Mouse (Mus musculus) monocyte, adult 5-6 weeks (primary cell): Measurements from ENCODE around the gene Dusp27. TPM values are rescaled to one million over a fixed set of nuclear protein-coding genes. Genes with fewer than 3 reads are reported as not detected.

Source experiments
- ATAC-seq: fragments of 153-309, 156-312 bp; replicated peaks from 2 replicates; pipeline ENCODE4 v1.8.0; 2017; ENCODE audit warnings: mild to moderate bottlenecking; ENCODE audit not compliant: low TSS enrichment, insufficient number of reproducible peaks, severe bottlenecking, poor library complexity, low FRiP score
- total RNA-seq: library from RNA; stranded (forward); fragments of 200-1000, 200-491, 200-594 nt; gene quantifications from 3 replicates; pipeline ENCODE4 v1.2.3, GENCODE M21; 2017

The Dusp27 gene
- total RNA-seq, 1 experiment from 2014 or later = not detected

DNA sequence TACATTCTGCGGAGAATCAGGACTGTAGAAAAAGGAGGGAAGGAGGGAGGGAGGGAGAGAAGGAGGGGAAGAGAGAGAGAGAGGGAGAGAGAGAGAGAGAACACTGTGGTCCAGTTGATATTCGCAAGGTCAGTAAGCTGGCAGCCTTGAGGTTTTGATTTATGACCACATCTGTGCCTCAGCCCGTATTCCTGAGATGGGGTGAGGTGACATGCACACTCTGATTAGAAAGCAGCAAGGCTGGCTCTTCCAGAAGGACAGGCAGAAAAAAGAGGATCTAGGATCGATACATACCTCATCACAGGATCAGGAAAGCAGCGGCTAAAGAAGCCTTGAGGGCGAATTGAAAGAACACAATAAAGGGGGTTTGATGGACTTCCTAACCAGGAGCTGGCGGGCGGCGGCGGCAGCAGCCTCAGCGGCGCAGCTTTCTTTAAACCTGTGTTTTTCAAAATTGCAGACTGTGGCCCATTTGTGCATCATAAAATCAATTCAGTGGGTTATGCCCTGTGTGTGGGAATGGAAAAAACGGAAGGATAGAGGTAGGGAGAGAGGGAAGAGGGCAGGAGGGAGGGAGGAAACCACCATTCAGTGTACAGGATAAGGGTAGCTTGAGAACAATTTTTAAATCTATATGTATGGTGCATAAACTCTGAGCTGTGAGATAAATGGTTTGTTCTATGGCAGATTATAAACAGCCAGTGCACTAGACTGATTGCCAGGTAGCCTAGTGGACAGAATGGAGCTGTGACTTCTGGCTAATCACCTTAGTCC, 9.7 kb downstream of the Dusp27 start:
- no peak for ATAC-seq

DNA sequence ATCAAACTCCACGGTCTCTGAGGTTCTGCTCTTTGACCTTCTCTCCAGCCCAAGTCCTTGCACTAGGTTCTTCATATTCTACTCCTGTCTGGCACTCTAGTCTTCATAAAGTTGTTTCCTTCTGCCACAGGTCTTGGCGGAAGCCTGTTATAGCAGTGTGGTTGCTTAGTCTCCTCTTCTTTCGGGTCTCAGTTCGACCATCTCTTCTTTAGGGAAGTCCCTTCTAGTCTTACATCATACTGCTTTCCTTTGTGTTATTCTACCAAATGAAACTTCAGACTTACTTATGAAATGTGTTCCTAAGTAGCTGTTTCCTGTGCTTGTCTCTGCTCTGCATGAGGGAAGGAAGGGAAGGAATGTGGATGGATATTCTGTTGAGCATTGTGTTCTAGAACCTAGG, 12.0 kb downstream of the Dusp27 start:
- ATAC-seq = no peak

DNA sequence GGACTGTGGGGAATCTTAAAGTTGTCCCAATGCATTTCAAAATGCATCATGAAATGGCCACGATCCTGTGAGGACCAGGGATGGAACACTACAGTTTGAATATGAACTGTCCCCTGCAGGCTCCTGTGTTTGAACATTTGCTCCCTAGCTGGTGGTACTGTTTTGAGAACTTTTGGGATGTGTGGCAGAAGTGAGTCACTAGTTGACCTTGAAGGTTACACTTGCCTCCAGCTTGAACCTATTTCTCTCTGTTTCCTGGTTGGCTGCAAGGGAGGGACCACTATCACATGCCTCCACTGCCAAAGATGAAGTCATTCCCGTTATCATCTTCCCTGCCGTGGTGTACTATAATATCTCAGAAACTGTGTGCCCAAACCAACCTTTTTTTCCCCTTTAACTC, 12.7 kb downstream of the Dusp27 start:
- ATAC-seq = no peak

DNA sequence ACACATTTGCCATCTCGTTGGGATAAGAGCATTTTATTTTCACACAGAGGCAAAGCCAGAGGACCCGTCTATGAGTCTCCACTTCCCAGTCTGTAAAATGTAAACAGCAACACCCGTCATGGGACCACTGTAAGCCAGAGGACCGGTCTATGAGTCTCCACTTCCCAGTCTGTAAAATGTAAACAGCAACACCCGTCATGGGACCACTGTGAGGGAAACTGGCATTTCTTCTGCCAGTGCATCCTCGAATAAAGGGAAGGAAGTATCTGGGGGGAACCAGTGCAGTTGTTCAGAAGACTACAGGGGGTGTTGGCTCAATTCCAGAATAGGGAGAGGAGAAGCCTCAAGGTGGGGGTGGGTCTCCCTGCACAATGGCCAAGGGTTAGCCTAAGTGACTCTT, 22.3 kb downstream of the Dusp27 start:
- no peak for ATAC-seq

DNA sequence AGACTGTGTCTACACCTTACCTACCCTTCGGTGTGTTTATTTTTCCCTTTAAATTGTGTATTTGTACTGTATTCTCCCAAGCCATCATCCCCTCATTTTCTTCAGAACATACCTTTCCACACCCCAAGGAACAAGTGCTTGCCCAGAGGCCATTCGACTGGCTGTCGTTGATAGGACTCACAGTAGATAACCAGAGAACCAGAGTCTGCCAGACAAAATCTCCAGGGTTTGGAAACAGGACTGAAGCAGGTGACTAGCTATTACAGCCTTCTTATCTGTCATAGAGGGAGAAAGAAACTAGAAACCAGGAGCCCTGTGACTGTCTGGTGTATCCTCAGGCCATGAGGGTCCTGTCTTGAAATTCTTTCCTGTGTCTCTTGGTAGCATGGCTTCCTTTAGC, 22.9 kb downstream of the Dusp27 start:
- no peak for ATAC-seq

DNA sequence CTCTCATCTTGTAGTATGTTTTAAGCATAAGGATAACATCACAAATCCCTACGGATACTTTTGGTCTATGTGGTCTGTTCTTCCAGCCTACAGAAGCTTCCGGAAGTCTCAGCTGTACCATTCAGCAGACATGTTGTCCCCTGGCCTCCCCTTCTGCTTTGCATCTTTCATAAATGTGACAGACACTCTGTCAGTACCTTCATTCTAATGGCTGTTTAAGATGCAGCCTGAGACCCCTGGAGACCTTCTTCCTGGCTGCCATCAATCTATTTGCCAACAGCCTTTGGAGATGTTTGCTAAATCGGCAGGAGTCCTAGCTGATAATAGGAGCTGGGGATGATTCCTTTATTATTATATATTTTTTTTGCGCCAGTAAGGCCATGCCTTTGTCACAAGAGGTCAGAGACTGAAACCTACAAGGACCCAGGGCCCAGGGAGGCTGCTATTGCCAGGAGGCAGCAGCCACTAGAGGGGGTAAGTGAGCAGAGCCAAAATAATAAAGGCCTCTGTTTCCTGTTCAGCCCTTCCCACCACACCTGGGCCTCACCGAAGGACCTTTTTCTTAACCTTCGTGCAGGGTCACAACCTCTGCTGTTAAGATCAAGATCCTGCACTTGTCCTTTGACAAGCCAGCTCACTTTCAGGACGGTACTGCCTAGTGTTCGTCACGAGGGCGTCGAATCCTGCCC, 24.7 kb downstream of the Dusp27 start:
- peak; percentile 38; the same call in 1 of the 2 replicates for ATAC-seq

DNA sequence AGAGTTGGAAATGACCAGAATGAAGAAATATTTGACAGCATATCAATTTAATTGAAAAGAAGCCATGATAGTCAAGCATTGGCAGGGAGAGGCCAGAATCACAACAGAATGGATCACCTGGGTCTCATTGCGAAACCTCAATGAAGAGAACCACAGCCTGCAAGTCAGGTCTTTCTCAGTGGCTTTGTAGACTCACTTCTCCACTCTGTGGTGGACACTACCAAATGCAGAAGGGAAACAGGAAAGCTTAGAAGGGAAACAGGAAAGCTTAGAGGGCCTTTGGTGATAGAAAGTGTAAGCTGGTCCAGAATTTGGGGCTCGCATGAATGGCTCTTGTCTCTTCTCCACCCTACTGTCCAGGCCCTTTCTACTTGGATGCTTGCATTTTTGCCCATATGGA, 29.6 kb downstream of the Dusp27 start:
- no peak for ATAC-seq

DNA sequence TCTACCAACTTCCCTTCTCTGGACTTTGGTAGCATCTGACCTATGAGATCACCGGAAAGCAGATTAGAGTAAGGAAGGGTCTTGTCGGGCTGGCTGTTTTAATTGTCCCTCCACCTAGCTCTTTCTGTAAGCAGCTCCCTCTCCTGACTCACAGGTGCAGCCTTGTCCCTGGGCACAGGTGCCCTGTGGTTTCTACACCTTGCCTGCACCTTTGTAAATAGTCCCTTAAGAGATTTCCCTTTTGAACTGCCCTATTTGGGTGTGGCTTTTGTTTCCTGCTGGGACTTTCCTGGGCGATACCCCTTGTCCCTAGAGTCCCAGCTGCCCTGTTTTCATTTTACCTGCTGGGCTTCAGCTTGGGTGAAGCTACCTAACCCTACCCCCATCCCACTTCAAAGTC, 33.3 kb downstream of the Dusp27 start:
- ATAC-seq = no peak

DNA sequence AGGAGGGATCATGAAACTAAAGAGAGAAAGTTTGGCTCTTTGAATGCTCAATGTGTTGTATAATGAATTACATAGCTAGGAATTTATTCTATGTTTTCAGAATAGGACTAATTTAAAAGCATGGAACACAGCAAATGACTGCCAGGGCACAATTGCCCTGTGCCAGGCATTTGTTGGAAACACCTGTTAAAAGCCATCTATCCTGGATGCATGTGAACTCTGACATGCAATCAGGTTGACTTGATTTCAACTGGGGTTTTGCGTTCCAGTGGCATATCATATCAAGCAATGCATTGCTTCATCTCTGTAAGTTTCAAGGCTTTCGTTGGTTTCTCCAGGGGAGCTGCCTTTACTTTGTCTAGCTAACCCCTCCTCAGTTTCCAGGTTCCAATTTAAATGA, 37.4 kb downstream of the Dusp27 start:
- no peak for ATAC-seq

DNA sequence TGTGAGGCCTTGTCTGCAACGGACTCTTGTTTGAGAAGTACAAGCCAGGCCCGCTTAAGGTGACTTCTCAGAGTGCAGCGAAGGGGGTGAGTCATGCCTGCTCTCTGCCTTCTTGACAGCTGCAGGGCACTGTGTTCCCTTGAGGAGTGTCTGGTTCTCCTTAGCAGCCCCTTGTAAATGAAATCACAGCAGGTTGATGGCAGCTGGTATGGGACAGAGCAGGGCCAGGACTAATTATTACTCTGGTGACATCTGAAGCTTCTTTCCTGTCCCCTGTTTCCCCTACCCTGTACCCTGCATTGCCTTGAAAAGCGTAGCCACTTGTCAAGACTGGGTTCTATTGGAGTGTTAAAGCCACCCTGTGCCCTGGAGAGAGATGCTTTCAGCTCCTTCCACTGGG, 38.0 kb downstream of the Dusp27 start:
- no peak for ATAC-seq

DNA sequence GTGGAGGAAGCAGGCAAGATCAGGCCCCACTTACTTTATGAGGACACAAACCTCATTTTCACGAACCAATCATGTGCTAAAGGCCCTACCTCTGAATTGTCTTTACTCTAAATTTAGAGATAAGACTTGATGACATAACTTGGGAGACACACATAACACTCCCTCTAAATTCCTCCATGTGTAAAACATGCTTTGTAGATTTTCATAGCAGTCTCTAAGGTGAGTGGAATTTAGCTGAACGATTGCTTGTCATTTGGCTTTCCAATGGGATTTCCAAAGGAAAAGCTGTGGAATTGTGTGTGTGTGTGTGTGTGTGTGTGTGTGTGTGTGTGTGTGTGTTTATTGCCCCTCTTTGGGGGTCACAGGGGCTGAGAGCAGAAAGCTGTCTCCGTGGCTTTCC, 38.4 kb downstream of the Dusp27 start:
- ATAC-seq = no peak

DNA sequence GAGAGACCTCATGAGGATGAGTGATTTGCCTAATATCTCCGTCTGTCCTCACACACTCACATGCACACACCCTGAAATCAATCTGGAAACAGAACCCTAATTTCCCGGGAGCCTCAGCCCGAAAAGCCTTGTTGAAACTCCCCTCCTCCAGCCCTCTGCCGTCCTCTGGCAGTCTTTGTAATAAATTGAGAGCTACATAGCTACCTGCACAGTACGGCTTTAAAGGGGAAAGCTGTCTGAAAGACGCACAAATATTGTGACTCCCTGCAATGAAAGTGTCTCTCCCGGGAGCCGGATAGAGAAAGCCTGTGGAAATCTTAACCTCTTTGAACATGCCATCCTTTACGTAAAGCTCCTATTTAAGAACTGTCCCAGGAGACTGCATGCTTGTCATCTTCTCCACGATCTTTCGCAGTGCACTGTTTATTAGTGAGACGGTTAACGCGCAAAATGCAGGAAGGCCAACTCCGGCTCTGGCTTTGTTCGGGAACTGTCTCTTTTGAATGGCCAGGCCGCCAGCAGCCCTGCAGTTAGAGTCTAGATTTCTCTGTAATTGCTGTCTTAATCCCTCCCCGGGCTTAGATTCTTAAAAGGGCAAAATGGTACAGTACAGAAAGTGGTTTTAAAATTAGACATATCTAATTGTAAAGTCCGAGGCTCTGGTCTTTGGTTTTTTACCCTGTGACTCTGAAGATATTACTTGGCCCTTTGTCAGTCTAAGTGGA, 39.1 kb downstream of the Dusp27 start:
- no peak for ATAC-seq

DNA sequence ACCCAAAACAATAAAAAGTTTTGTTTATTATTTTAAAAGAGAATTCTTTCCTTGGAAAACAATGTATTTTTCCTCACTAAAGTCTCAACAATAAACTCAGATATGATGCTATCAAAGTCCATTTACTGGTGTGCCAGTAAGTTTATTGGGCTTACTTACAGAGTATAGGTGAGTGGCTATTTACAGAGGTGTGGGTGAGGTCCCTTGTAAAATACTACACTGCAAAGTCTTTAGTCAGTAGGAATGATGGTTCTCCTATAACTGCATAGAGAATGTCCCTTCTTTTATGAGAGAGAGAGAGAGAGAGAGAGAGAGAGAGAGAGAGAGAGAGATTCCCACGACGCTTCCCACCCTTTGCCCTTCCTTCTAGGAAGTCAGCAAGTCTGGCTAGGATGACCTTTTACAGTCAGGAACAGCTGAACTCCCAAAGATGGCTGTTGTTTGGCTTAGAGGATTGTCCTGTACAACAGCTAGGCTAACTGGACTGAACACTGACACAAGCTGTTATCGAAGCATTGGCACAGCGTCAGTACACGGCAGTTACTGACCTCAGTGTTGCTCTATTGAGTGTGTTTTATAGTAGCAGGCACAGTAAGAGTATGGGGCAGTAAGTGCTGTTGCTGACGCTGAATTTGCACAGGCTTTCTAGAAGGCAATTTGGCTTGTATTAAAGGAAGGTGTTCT, 50.5 kb downstream of the Dusp27 start:
- no peak for ATAC-seq

DNA sequence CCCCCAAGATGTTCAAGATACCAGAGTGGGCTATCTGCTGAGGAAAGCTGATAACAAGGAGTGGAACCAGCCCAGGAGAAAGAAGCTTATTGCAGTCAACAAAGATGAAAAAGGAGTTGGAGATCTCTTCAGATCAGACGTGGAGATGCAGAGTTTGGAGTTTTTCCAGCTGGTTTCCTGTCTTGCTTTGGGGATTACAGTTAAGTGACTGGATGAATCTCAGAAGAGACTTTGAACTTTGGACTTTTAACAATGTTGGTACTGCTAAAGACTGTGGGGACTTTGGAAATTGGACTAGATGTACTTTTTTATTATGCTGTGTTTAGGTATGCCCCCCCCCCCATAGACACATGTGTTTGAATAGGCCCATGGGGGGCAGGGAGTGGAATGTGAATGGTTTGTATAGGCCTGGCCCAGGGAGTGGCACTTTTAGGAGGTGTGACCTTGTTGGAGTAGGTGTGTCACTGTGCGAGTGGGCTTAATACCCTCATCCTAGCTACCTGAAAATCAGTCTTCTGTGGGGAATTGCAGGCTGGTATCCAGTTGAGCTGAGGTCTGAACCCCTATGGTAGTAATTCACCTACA, 59.8 kb downstream of the Dusp27 start:
- ATAC-seq = no peak

DNA sequence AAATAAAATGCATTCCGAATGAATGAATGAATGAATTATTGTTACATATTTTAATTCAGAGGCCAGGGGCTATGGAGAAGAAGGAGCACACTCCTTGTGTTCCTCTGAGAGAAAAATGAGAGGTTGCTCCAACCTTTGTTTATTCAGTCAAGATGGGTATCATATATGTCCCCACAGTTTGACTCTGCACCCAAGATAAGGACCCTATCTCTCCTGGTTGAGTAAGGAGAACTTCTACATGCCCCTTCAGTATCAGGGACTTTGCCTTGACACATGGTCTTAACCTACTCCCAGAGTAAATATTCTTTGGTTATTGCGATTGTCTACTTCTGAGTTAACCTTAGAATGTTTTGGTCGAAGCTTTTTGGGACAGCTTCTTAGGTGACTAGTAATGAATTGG, 63.9 kb downstream of the Dusp27 start:
- no peak for ATAC-seq

DNA sequence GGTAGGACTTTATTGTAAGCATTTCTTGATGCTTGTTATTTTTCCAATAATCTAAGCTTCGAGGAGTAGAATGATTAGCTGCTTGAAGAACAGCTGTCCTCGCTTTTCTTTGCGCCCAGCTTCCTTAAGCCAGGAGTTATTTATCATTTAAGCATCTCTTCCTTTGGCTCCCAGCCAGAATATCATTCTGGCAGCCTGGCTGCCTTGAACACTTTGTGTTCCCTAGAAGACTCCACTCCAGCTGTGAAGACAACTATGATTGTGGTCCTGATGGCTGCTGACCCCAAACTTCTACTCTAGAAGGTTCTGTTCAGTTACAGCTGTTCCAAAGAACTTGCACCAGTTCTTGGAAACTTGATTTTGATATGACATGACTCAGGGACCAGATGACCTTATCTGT, 66.2 kb downstream of the Dusp27 start:
- no peak for ATAC-seq

DNA sequence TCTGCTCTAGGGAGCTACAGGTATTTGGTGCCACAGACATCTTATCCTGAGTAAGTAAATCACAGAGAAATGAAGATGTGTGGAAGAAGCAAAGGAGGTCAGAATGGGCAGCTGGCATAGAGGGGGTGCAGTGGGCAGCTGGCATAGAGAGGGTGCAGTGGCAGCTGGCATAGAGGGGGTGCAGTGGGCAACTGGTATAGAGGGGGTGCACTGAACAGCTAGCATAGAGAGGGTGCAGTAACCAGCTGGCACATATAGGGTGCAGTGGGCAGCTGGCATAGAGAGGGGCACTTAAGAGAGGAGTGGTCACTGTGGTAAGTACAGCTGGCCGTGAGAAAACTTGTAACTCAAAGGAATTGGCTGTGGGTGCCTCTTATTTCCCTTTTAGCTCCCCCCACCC, 67.3 kb downstream of the Dusp27 start:
- ATAC-seq = no peak

DNA sequence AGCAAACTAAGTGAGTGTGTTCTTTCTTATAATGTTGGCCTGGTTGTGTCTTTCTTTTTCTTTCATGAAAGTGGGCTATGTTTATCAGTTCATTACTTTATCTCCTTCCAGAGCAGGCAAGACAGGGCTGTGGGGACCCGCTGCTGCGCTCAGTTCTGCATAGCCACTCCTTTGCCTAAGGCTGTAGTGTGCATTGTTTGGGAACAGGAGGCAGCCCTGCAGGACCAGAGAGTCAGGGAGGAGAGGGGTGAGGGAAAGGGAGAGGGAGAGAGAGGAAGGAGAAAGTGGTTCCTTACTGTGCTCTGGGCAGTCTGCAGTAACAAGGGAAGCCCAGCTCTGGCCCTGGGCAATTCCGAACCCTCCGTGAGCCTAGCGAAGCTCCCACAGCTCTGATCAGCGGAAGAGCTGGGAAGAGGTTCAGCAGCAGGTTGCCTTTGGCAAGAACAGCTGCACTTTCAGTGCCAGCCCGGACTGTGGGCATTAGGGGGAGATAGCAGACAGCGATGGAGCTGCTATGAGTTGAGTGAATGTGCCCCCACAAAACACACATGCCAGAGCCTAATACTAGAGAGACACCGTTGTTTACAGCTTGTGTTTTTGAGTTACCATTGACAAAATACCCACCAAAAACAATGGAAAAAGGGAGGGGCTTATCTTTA, 71.5 kb downstream of the Dusp27 start:
- ATAC-seq = no peak
